ENCODE assay signal across 9 mouse cellular contexts in the genomic region with DNA sequence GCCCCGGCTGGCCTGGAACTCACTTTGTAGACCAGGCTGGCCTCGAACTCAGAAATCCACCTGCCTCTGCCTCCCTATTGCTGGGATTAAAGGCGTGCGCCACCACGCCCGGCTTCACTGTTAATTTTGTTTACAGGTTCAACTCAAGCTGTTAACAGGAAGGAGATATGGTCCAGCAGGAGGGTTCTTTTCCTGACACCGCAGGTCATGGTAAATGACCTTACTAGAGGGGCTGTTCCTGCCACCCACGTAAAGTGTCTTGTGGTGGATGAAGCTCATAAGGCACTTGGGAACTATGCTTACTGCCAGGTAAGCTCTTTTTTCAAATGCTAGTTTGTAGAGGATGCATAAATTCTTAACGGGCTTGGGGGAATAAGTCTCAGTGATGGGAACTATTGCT. TPM values are rescaled to one million over a fixed set of nuclear protein-coding genes. Genes with fewer than 3 reads are reported as not detected.
DNase-seq lines count a peak whose midpoint lies in the region; ATAC-seq and TF ChIP-seq lines count a peak whose summit lies in the region.
"Had no signal": no experiment of that assay in that cellular context is flagged by ENCODE, and none has a peak within 500 bp of the region (broad histone marks: within the 10 kb centered on the region; RNA-seq: fewer than 3 reads in every experiment).

No protein-coding gene starts in this region.

- no peak for TF ChIP-seq POLR2A in heart, adult 2 months (IDR thresholded peaks at IDR 0.05; ENCODE audit: insufficient read depth, low read depth, low read length)
- no peak for TF ChIP-seq POLR2A in ES-Bruce4 (IDR thresholded peaks at IDR 0.05; ENCODE audit: insufficient read depth, low read length)

- peak overlapping the region; percentile 87 for H3K4me2 ChIP-seq in heart, embryonic 12.5 days
- no peak overlapping the region; the same call in 1 of the 2 replicates for H3K4me2 ChIP-seq in hindbrain, embryonic 11.5 days (replicated peaks; ENCODE audit: low read depth, low read length)
- peak overlapping the region; percentile 89 for H3K4me2 ChIP-seq in liver, postnatal 0 days (ENCODE audit: low read depth, low read length)

- H3K9me3 ChIP-seq in heart, embryonic 12.5 days (replicated peaks), result no peaks in the 10 kb centered on the region
- no peaks in the 10 kb centered on the region for H3K9me3 ChIP-seq in ES-Bruce4 (replicated peaks; ENCODE audit: control insufficient read depth, insufficient read depth, low read length, poor library complexity, severe bottlenecking)
- H3K9me3 ChIP-seq in hindbrain, embryonic 11.5 days (ENCODE audit: control insufficient read depth, low read length), result no peaks in the 10 kb centered on the region
- H3K9me3 ChIP-seq in liver, postnatal 0 days (ENCODE audit: low read length), result no peaks in the 10 kb centered on the region

- TF ChIP-seq CTCF in heart, adult 2 months (IDR thresholded peaks at IDR 0.05), result no peak
- no peak for TF ChIP-seq CTCF in ES-Bruce4 (IDR thresholded peaks at IDR 0.05; ENCODE audit: low read depth, low read length)
- TF ChIP-seq CTCF in liver, postnatal 0 days (IDR thresholded peaks at IDR 0.05; ENCODE audit: low read depth), result no peak
- TF ChIP-seq CTCF in layer of hippocampus, adult 2 months (conservative IDR thresholded peaks at IDR 0.05), result no peak

- H3K27me3 ChIP-seq in heart, embryonic 12.5 days (replicated peaks), result no peaks in the 10 kb centered on the region
- H3K27me3 ChIP-seq in heart, adult 2 months (ENCODE audit: control insufficient read depth, insufficient read depth, low read length), result no peaks in the 10 kb centered on the region
- no peaks in the 10 kb centered on the region for H3K27me3 ChIP-seq in ES-Bruce4 (ENCODE audit: control insufficient read depth, insufficient read depth, low read length, poor library complexity, severe bottlenecking)
- no peaks in the 10 kb centered on the region for H3K27me3 ChIP-seq in hindbrain, embryonic 11.5 days (ENCODE audit: control insufficient read depth, insufficient read depth, low read length)
- no peaks in the 10 kb centered on the region for H3K27me3 ChIP-seq in liver, postnatal 0 days (ENCODE audit: insufficient read depth, low read length)

- no peak for DNase-seq in heart, adult 2 months
- DNase-seq in hindbrain, embryonic 11.5 days (ENCODE audit: low spot score), result no peak
- DNase-seq in liver, postnatal 0 days, result no peak
- DNase-seq in layer of hippocampus, adult 2 months (ENCODE audit: low spot score in 2 of 2), result no peak
- DNase-seq in right cerebral cortex, postnatal 14 days, result no peak
- DNase-seq: adrenal gland, adult 8-10 months had no signal

- intact Hi-C loops in heart, adult 2 months (cut with DNase I), result loop anchor here (2.0 kb wide), 1 partner anchor 96 kb away; a partner anchor contains a TSS

- peaks cover 25% of the 10 kb centered on the region for H3K4me1 ChIP-seq in heart, embryonic 12.5 days (replicated peaks)
- H3K4me1 ChIP-seq in heart, adult 2 months (ENCODE audit: control insufficient read depth, insufficient read depth, low read length), result peaks cover 5% of the 10 kb centered on the region
- no peaks in the 10 kb centered on the region for H3K4me1 ChIP-seq in ES-Bruce4 (ENCODE audit: control insufficient read depth, insufficient read depth, low read length)
- peaks cover 6% of the 10 kb centered on the region; the same call in 1 of the 2 replicates for H3K4me1 ChIP-seq in hindbrain, embryonic 11.5 days (replicated peaks; ENCODE audit: control insufficient read depth, insufficient read depth, low read length)
- H3K4me1 ChIP-seq in liver, postnatal 0 days (ENCODE audit: insufficient read depth), result peaks cover 25% of the 10 kb centered on the region

- H3K36me3 ChIP-seq in heart, embryonic 12.5 days, result peaks cover 11% of the 10 kb centered on the region
- no peaks in the 10 kb centered on the region; the same call in none of the 2 replicates for H3K36me3 ChIP-seq in heart, adult 2 months (ENCODE audit: control insufficient read depth, insufficient read depth, low read length)
- H3K36me3 ChIP-seq in ES-Bruce4 (ENCODE audit: control insufficient read depth, insufficient read depth, low read length, poor library complexity, severe bottlenecking), result peaks cover 10% of the 10 kb centered on the region; the same call in 1 of the 2 replicates
- H3K36me3 ChIP-seq in hindbrain, embryonic 11.5 days (ENCODE audit: control insufficient read depth, insufficient read depth, low read length), result no peaks in the 10 kb centered on the region
- no peaks in the 10 kb centered on the region for H3K36me3 ChIP-seq in liver, postnatal 0 days (replicated peaks; ENCODE audit: insufficient read depth, low read length)

- peak overlapping the region; percentile 90; the same call in 1 of the 2 replicates for H3K9ac ChIP-seq in heart, embryonic 12.5 days
- no peak overlapping the region for H3K9ac ChIP-seq in heart, adult 2 months (ENCODE audit: low read depth, low read length)
- peak overlapping the region; percentile 93 for H3K9ac ChIP-seq in ES-Bruce4 (ENCODE audit: low read depth, poor library complexity, severe bottlenecking)
- H3K9ac ChIP-seq in hindbrain, embryonic 11.5 days (ENCODE audit: low read depth, low read length), result no peak overlapping the region
- peak overlapping the region; percentile 74; the same call in 1 of the 2 replicates for H3K9ac ChIP-seq in liver, postnatal 0 days (replicated peaks)

- TF ChIP-seq EP300 in heart, adult 2 months (IDR thresholded peaks at IDR 0.05; ENCODE audit: insufficient read depth, low read depth, low read length), result no peak
- TF ChIP-seq EP300 in ES-Bruce4 (IDR thresholded peaks at IDR 0.05; ENCODE audit: insufficient read depth, low read depth, low read length), result no peak
- TF ChIP-seq EP300 in liver, postnatal 0 days (IDR thresholded peaks at IDR 0.05; ENCODE audit: low read depth), result no peak

- no peaks in the 10 kb centered on the region for H3K79me2 ChIP-seq in heart, adult 2 months (replicated peaks; ENCODE audit: control insufficient read depth, insufficient read depth, low read length)

- peak overlapping the region; percentile 89 for H3K4me3 ChIP-seq in heart, embryonic 12.5 days
- no peak overlapping the region for H3K4me3 ChIP-seq in heart, adult 2 months
- H3K4me3 ChIP-seq in ES-Bruce4 (ENCODE audit: low read depth, low read length), result peak overlapping the region; percentile 46
- H3K4me3 ChIP-seq in hindbrain, embryonic 11.5 days (ENCODE audit: low read depth, low read length), result peak overlapping the region; percentile 82
- H3K4me3 ChIP-seq in liver, postnatal 0 days (ENCODE audit: low read depth, low read length), result peak overlapping the region; percentile 73; the same call in 1 of the 2 replicates
- H3K4me3 ChIP-seq in layer of hippocampus, adult 2 months, result no peak overlapping the region

- no peak overlapping the region for H3K27ac ChIP-seq in heart, embryonic 12.5 days (ENCODE audit: poor library complexity, severe bottlenecking)
- H3K27ac ChIP-seq in heart, adult 2 months, result no peak overlapping the region
- no peak overlapping the region for H3K27ac ChIP-seq in ES-Bruce4 (ENCODE audit: insufficient read depth, low read length)
- no peak overlapping the region for H3K27ac ChIP-seq in hindbrain, embryonic 11.5 days (ENCODE audit: low read depth, low read length)
- no peak overlapping the region for H3K27ac ChIP-seq in liver, postnatal 0 days (ENCODE audit: low read depth)
- H3K27ac ChIP-seq in layer of hippocampus, adult 2 months, result no peak overlapping the region

- ATAC-seq in heart, embryonic 12.5 days (ENCODE audit: insufficient number of reproducible peaks, low FRiP score), result no peak
- no peak for ATAC-seq in hindbrain, embryonic 11.5 days (ENCODE audit: low FRiP score)
- ATAC-seq in liver, postnatal 0 days, result no peak
- ATAC-seq in frontal cortex, adult (ENCODE audit: low TSS enrichment), result no peak

- 70% methylated on average over 9 of the region's 9 CpGs for WGBS in heart, embryonic 12.5 days
- 75% methylated on average over 9 of the region's 9 CpGs for WGBS in heart, adult 2 months
- 86% methylated on average over 9 of the region's 9 CpGs for WGBS in hindbrain, embryonic 11.5 days
- WGBS in liver, postnatal 0 days (ENCODE audit: insufficient replicate concordance), result 59% methylated on average over 9 of the region's 9 CpGs

RNA-seq across cellular contexts. Expression of a gene that starts 1.5 kb away (rescaled TPM):
- 13.8 and 15.1 TPM in 2 replicates for polyA plus RNA-seq in heart, embryonic 12.5 days (2016; fragmentation: Nextera tagmentation; extraction: Ambion mirVana)
- total RNA-seq in heart, adult 2 months (2021), result 1 to 10 TPM; 2.0 to 3.5 TPM
- polyA plus RNA-seq in heart, adult 2 months (2012; rRNA removed), result 0.96 and 0.97 TPM in 2 replicates
- polyA plus RNA-seq in ES-Bruce4 (2011; ENCODE audit: insufficient read depth, insufficient read length, low read depth, missing spikeins), result 56.1 and 59.7 TPM in 2 replicates
- 10.5 and 13.1 TPM in 2 replicates for polyA plus RNA-seq in hindbrain, embryonic 11.5 days (2014; fragmentation: Nextera tagmentation; extraction: Ambion mirVana)
- 2.0 and 2.8 TPM in 2 replicates for polyA plus RNA-seq in liver, postnatal 0 days (2015; fragmentation: Nextera tagmentation; extraction: Ambion mirVana)
- 10 to 100 TPM; 13.5 to 14.1 TPM for total RNA-seq in layer of hippocampus, adult 2 months (2021)

RNA-seq across cellular contexts. Expression of a gene that starts 3.1 kb away (rescaled TPM):
- 512 and 531 TPM in 2 replicates for polyA plus RNA-seq in heart, embryonic 12.5 days (2016; fragmentation: Nextera tagmentation; extraction: Ambion mirVana)
- total RNA-seq in heart, adult 2 months (2021), result 100 to 1,000 TPM; 239 to 248 TPM
- 217 and 275 TPM in 2 replicates for polyA plus RNA-seq in heart, adult 2 months (2012; rRNA removed)
- 918 and 983 TPM in 2 replicates for polyA plus RNA-seq in ES-Bruce4 (2011; ENCODE audit: insufficient read depth, insufficient read length, low read depth, missing spikeins)
- polyA plus RNA-seq in hindbrain, embryonic 11.5 days (2014; fragmentation: Nextera tagmentation; extraction: Ambion mirVana), result 706 TPM in 2 replicates
- polyA plus RNA-seq in liver, postnatal 0 days (2015; fragmentation: Nextera tagmentation; extraction: Ambion mirVana), result 92.4 and 94.7 TPM in 2 replicates
- total RNA-seq in layer of hippocampus, adult 2 months (2021), result 100 to 1,000 TPM; 150 to 156 TPM

RNA-seq across cellular contexts. Expression of a gene that starts 40.8 kb away (rescaled TPM):
- 43.8 and 45.3 TPM in 2 replicates for polyA plus RNA-seq in heart, embryonic 12.5 days (2016; fragmentation: Nextera tagmentation; extraction: Ambion mirVana)
- 10 to 100 TPM; 11.1 to 12.9 TPM for total RNA-seq in heart, adult 2 months (2021)
- polyA plus RNA-seq in heart, adult 2 months (2012; rRNA removed), result 6.2 and 11.9 TPM in 2 replicates
- polyA plus RNA-seq in ES-Bruce4 (2011; ENCODE audit: insufficient read depth, insufficient read length, low read depth, missing spikeins), result 126 and 135 TPM in 2 replicates
- 61.6 and 64.9 TPM in 2 replicates for polyA plus RNA-seq in hindbrain, embryonic 11.5 days (2014; fragmentation: Nextera tagmentation; extraction: Ambion mirVana)
- 9.8 and 12.4 TPM in 2 replicates for polyA plus RNA-seq in liver, postnatal 0 days (2015; fragmentation: Nextera tagmentation; extraction: Ambion mirVana)
- 10 to 100 TPM; 43.4 to 48.7 TPM for total RNA-seq in layer of hippocampus, adult 2 months (2021)

Comparison
In these comparisons a context has a peak if more than half of its experiments do, and no peak if none do; other contexts are left out.
1. H3K4me3 ChIP-seq: peak in heart, embryonic 12.5 days (single experiment), ES-Bruce4 (single experiment), hindbrain, embryonic 11.5 days (single experiment) and liver, postnatal 0 days (single experiment); none in heart, adult 2 months (single experiment) and layer of hippocampus, adult 2 months (single experiment).
2. H3K9ac ChIP-seq: peak in heart, embryonic 12.5 days (single experiment), ES-Bruce4 (single experiment) and liver, postnatal 0 days (single experiment); none in heart, adult 2 months (single experiment) and hindbrain, embryonic 11.5 days (single experiment).